Comparison of ENCODE assay signal across 23 mouse cellular contexts in genomic region chr4:148442598-148442997, GRCm38 (mm10). TPM values are rescaled to one million over a fixed set of nuclear protein-coding genes. Genes with fewer than 3 reads are reported as not detected.
DNase-seq lines count a peak whose midpoint lies in the region; ATAC-seq and TF ChIP-seq lines count a peak whose summit lies in the region.
"Had no signal": no experiment of that assay in that cellular context is flagged by ENCODE, and none has a peak within 500 bp of the region (broad histone marks: within the 10 kb centered on the region; RNA-seq: fewer than 3 reads in every experiment).

No protein-coding gene starts in this region.

- peak overlapping the region; percentile 95 for H3K4me3 ChIP-seq in gastrocnemius, adult 2 months
- H3K4me3 ChIP-seq in kidney, embryonic 15.5 days (replicated peaks): no peak overlapping the region
- H3K4me3 ChIP-seq in midbrain, embryonic 10.5 days: peak overlapping the region; percentile 18; the same call in 1 of the 2 replicates
- H3K4me3 ChIP-seq in midbrain, embryonic 13.5 days (replicated peaks): no peak overlapping the region
- no peak overlapping the region for H3K4me3 ChIP-seq in liver, postnatal 0 days (ENCODE audit: low read depth, low read length)
- H3K4me3 ChIP-seq in forebrain, embryonic 16.5 days (replicated peaks; ENCODE audit: low read length): no peak overlapping the region
- H3K4me3 ChIP-seq: neural tube, embryonic 15.5 days had no signal

- H3K27ac ChIP-seq in gastrocnemius, adult 2 months: peak overlapping the region; percentile 43; the same call in 1 of the 2 replicates
- no peak overlapping the region for H3K27ac ChIP-seq in kidney, embryonic 15.5 days
- no peak overlapping the region for H3K27ac ChIP-seq in midbrain, embryonic 10.5 days (replicated peaks)
- no peak overlapping the region for H3K27ac ChIP-seq in midbrain, embryonic 13.5 days
- no peak overlapping the region for H3K27ac ChIP-seq in liver, postnatal 0 days (ENCODE audit: low read depth)
- H3K27ac ChIP-seq in forebrain, embryonic 16.5 days (ENCODE audit: low read length): no peak overlapping the region
- H3K27ac ChIP-seq: forebrain, embryonic 10.5 days; hindbrain, embryonic 14.5 days; neural tube, embryonic 15.5 days had no signal

- no peak for DNase-seq in gastrocnemius, adult 2 months
- DNase-seq in gastrocnemius, postnatal 4 days (ENCODE audit: low spot score in 2 of 2): no peak
- DNase-seq in kidney, adult 18-20 months: peak; percentile 27
- DNase-seq in midbrain, embryonic 10.5 days (ENCODE audit: low spot score): no peak
- DNase-seq in liver, postnatal 0 days: no peak
- DNase-seq: adrenal gland, postnatal 36 days; cerebellum, adult 9-10 months; forebrain, postnatal 0 days; gastrocnemius, postnatal 25 days; right cerebral cortex, adult 18-20 months; thymus, adult 18-20 months; thymus, postnatal 36 days had no signal

- intact Hi-C loops in gastrocnemius, adult 2 months (cut with DNase I): no loop called here

- no peaks in the 10 kb centered on the region for H3K9me3 ChIP-seq in kidney, embryonic 15.5 days (replicated peaks)
- H3K9me3 ChIP-seq in midbrain, embryonic 10.5 days (replicated peaks): no peaks in the 10 kb centered on the region
- no peaks in the 10 kb centered on the region for H3K9me3 ChIP-seq in midbrain, embryonic 13.5 days
- H3K9me3 ChIP-seq in liver, postnatal 0 days (ENCODE audit: low read length): no peaks in the 10 kb centered on the region
- no peaks in the 10 kb centered on the region for H3K9me3 ChIP-seq in forebrain, embryonic 16.5 days (ENCODE audit: control insufficient read depth, low read length)
- H3K9me3 ChIP-seq: forebrain, embryonic 10.5 days; neural tube, embryonic 15.5 days had no signal

- no peak overlapping the region for H3K9ac ChIP-seq in kidney, embryonic 15.5 days
- no peak overlapping the region for H3K9ac ChIP-seq in midbrain, embryonic 13.5 days (replicated peaks)
- no peak overlapping the region for H3K9ac ChIP-seq in liver, postnatal 0 days (replicated peaks)
- H3K9ac ChIP-seq in forebrain, embryonic 16.5 days (replicated peaks; ENCODE audit: low read depth, low read length): no peak overlapping the region
- H3K9ac ChIP-seq: forebrain, postnatal 0 days; hindbrain, embryonic 14.5 days; neural tube, embryonic 15.5 days had no signal

- 0 out of 2 replicates have a peak, but pooled peaks cover 8% of the 10 kb centered on the region for H3K36me3 ChIP-seq in kidney, embryonic 15.5 days
- peaks cover 8% of the 10 kb centered on the region; the same call in 1 of the 2 replicates for H3K36me3 ChIP-seq in midbrain, embryonic 10.5 days
- H3K36me3 ChIP-seq in midbrain, embryonic 13.5 days: 0 out of 2 replicates have a peak, but pooled peaks cover 4% of the 10 kb centered on the region
- H3K36me3 ChIP-seq in liver, postnatal 0 days (replicated peaks; ENCODE audit: insufficient read depth, low read length): no peaks in the 10 kb centered on the region
- no peaks in the 10 kb centered on the region for H3K36me3 ChIP-seq in forebrain, embryonic 16.5 days (ENCODE audit: control insufficient read depth, insufficient read depth)

- ATAC-seq in kidney, embryonic 15.5 days (replicated peaks; ENCODE audit: low FRiP score): no peak
- ATAC-seq in midbrain, embryonic 13.5 days: no peak
- ATAC-seq in liver, postnatal 0 days: no peak
- no peak for ATAC-seq in forebrain, embryonic 16.5 days
- ATAC-seq: forebrain, postnatal 0 days; inflammation-experienced regulatory T-cells, adult 6 months; lung, postnatal 0 days; Patski had no signal

- TF ChIP-seq EP300 in liver, postnatal 0 days (IDR thresholded peaks at IDR 0.05; ENCODE audit: low read depth): no peak

- peaks cover 37% of the 10 kb centered on the region for H3K4me1 ChIP-seq in kidney, embryonic 15.5 days
- H3K4me1 ChIP-seq in midbrain, embryonic 10.5 days: peaks cover 28% of the 10 kb centered on the region
- peaks cover 32% of the 10 kb centered on the region for H3K4me1 ChIP-seq in midbrain, embryonic 13.5 days (replicated peaks)
- peaks cover 37% of the 10 kb centered on the region for H3K4me1 ChIP-seq in liver, postnatal 0 days (ENCODE audit: insufficient read depth)
- peaks cover 21% of the 10 kb centered on the region for H3K4me1 ChIP-seq in forebrain, embryonic 16.5 days (replicated peaks; ENCODE audit: control insufficient read depth, insufficient read depth, low read length)

- no peaks in the 10 kb centered on the region for H3K27me3 ChIP-seq in kidney, embryonic 15.5 days
- H3K27me3 ChIP-seq in midbrain, embryonic 10.5 days (ENCODE audit: low read depth, poor library complexity, severe bottlenecking): no peaks in the 10 kb centered on the region
- H3K27me3 ChIP-seq in midbrain, embryonic 13.5 days: no peaks in the 10 kb centered on the region
- H3K27me3 ChIP-seq in liver, postnatal 0 days (ENCODE audit: insufficient read depth, low read length): no peaks in the 10 kb centered on the region
- no peaks in the 10 kb centered on the region for H3K27me3 ChIP-seq in forebrain, embryonic 16.5 days (replicated peaks; ENCODE audit: control insufficient read depth, insufficient read depth, low read length)
- H3K27me3 ChIP-seq: neural tube, embryonic 15.5 days; Patski had no signal

- no peak overlapping the region for H3K4me2 ChIP-seq in kidney, embryonic 15.5 days
- no peak overlapping the region for H3K4me2 ChIP-seq in midbrain, embryonic 13.5 days (replicated peaks)
- peak overlapping the region; percentile 91; the same call in 1 of the 2 replicates for H3K4me2 ChIP-seq in liver, postnatal 0 days (ENCODE audit: low read depth, low read length)
- no peak overlapping the region for H3K4me2 ChIP-seq in forebrain, embryonic 16.5 days (ENCODE audit: low read length)
- H3K4me2 ChIP-seq: hindbrain, embryonic 14.5 days; midbrain, embryonic 11.5 days had no signal

- no peak for TF ChIP-seq CTCF in gastrocnemius, adult 2 months (IDR thresholded peaks at IDR 0.05)
- no peak for TF ChIP-seq CTCF in liver, postnatal 0 days (IDR thresholded peaks at IDR 0.05; ENCODE audit: low read depth)

- 87% methylated on average over 7 of the region's 7 CpGs for WGBS in kidney, embryonic 15.5 days
- 95% methylated on average over 7 of the region's 7 CpGs for WGBS in midbrain, embryonic 10.5 days
- 94% methylated on average over 7 of the region's 7 CpGs for whole genome bisulfite sequencing in midbrain, embryonic 13.5 days
- WGBS in liver, postnatal 0 days (ENCODE audit: insufficient replicate concordance): 81% methylated on average over 7 of the region's 7 CpGs
- WGBS in forebrain, embryonic 16.5 days: 92% methylated on average over 7 of the region's 7 CpGs

RNA-seq across cellular contexts. Expression of gene Ubiad1, which starts 2.0 kb away (rescaled TPM):
- total RNA-seq in gastrocnemius, adult 2 months (2021): 10 to 100 TPM; 10.3 to 18.0 TPM
- total RNA-seq in gastrocnemius, postnatal 4 days (2021): 10 to 100 TPM in 1 of 2 experiments, 1 to 10 TPM in 1; 9.7 to 11.0 TPM
- polyA plus RNA-seq in kidney, embryonic 15.5 days (2015; fragmentation: Nextera tagmentation; extraction: Ambion mirVana): 24.9 and 26.8 TPM in 2 replicates
- 26.2 and 28.3 TPM in 2 replicates for polyA plus RNA-seq in midbrain, embryonic 10.5 days (2016; fragmentation: Nextera tagmentation; extraction: Ambion mirVana)
- polyA plus RNA-seq in midbrain, embryonic 13.5 days (2015; fragmentation: Nextera tagmentation; extraction: Ambion mirVana): 20.5 and 22.2 TPM in 2 replicates
- polyA plus RNA-seq in liver, postnatal 0 days (2015; fragmentation: Nextera tagmentation; extraction: Ambion mirVana): 10.2 and 10.5 TPM in 2 replicates
- 19.4 and 20.4 TPM in 2 replicates for polyA plus RNA-seq in forebrain, embryonic 16.5 days (2015; fragmentation: Nextera tagmentation; extraction: Ambion mirVana)

RNA-seq across cellular contexts. Expression of gene Mtor, which starts 5.8 kb away (rescaled TPM):
- 10 to 100 TPM; 36.3 to 37.1 TPM for total RNA-seq in gastrocnemius, adult 2 months (2021)
- 10 to 100 TPM; 39.3 to 42.0 TPM for total RNA-seq in gastrocnemius, postnatal 4 days (2021)
- polyA plus RNA-seq in kidney, embryonic 15.5 days (2015; fragmentation: Nextera tagmentation; extraction: Ambion mirVana): 19.5 and 20.0 TPM in 2 replicates
- polyA plus RNA-seq in midbrain, embryonic 10.5 days (2016; fragmentation: Nextera tagmentation; extraction: Ambion mirVana): 20.8 and 25.6 TPM in 2 replicates
- 25.9 and 27.3 TPM in 2 replicates for polyA plus RNA-seq in midbrain, embryonic 13.5 days (2015; fragmentation: Nextera tagmentation; extraction: Ambion mirVana)
- polyA plus RNA-seq in liver, postnatal 0 days (2015; fragmentation: Nextera tagmentation; extraction: Ambion mirVana): 12.3 and 13.0 TPM in 2 replicates
- 23.1 and 24.2 TPM in 2 replicates for polyA plus RNA-seq in forebrain, embryonic 16.5 days (2015; fragmentation: Nextera tagmentation; extraction: Ambion mirVana)

RNA-seq across cellular contexts. Expression of gene Angptl7, which starts 57.7 kb away (rescaled TPM):
- 10 to 100 TPM; 27.8 to 52.8 TPM for total RNA-seq in gastrocnemius, adult 2 months (2021)
- 1 to 10 TPM; 1.7 to 4.0 TPM for total RNA-seq in gastrocnemius, postnatal 4 days (2021)
- polyA plus RNA-seq in kidney, embryonic 15.5 days (2015; fragmentation: Nextera tagmentation; extraction: Ambion mirVana): 1.4 and 3.8 TPM in 2 replicates
- polyA plus RNA-seq in midbrain, embryonic 10.5 days (2016; fragmentation: Nextera tagmentation; extraction: Ambion mirVana): 0.16 and 0.21 TPM in 2 replicates
- 0.23 and 0.32 TPM in 2 replicates for polyA plus RNA-seq in midbrain, embryonic 13.5 days (2015; fragmentation: Nextera tagmentation; extraction: Ambion mirVana)
- 1.3 TPM in 2 replicates for polyA plus RNA-seq in liver, postnatal 0 days (2015; fragmentation: Nextera tagmentation; extraction: Ambion mirVana)
- 0.29 and 0.32 TPM in 2 replicates for polyA plus RNA-seq in forebrain, embryonic 16.5 days (2015; fragmentation: Nextera tagmentation; extraction: Ambion mirVana)
- polyA plus RNA-seq: small intestine, adult 2 months had no signal

Comparison
In these comparisons a context has a peak if more than half of its experiments do, and no peak if none do; other contexts are left out.
1. H3K4me3 ChIP-seq: peak in gastrocnemius, adult 2 months (single experiment) and midbrain, embryonic 10.5 days (single experiment); none in kidney, embryonic 15.5 days (single experiment), midbrain, embryonic 13.5 days (single experiment), liver, postnatal 0 days (single experiment) and forebrain, embryonic 16.5 days (single experiment).